Mouse (Mus musculus): ENCODE measurements at regions not wholly inside any gene's neighbourhood (a gene's known extent, or its start where the extent isn't known, plus 50 kb on each side); places are given as distances from the start of the nearest gene placed in this dataset.

GRCm38 (mm10) chr2:147647972-147648371, 286.2 kb downstream of the Pax1 start:
- Histone ChIP-seq H3K36me3 (no peaks in the 10 kb centered on the region), H3K9ac (no peak overlapping the region), H3K9me3 (no peaks in the 10 kb centered on the region), H3K4me1 (replicated peaks) (no peaks in the 10 kb centered on the region), H3K4me2 (replicated peaks) (no peak overlapping the region), H3K27me3 (replicated peaks) (no peaks in the 10 kb centered on the region), H3K27ac (no peak overlapping the region), H3K4me3 (replicated peaks) (no peak overlapping the region)
- ATAC-seq: no peak
- 72% methylated on average over 8 of the region's 8 CpGs for WGBS

- H3K27me3 ChIP-seq (replicated peaks): no peaks in the 10 kb centered on the region
- no peaks in the 10 kb centered on the region for H3K4me1 ChIP-seq (replicated peaks)
- WGBS: 72% methylated on average over 4 of the region's 4 CpGs
- no peak for ATAC-seq
- H3K36me3 ChIP-seq: no peaks in the 10 kb centered on the region
- no peaks in the 10 kb centered on the region for H3K9me3 ChIP-seq
- H3K4me2 ChIP-seq (replicated peaks): no peak overlapping the region
- no peak overlapping the region for H3K9ac ChIP-seq
- H3K27ac ChIP-seq: no peak overlapping the region
- no peak overlapping the region for H3K4me3 ChIP-seq (replicated peaks)
Observed at GRCm38 (mm10) chr2:147647506-147647905, 285.8 kb downstream of the Pax1 start.

- Histone ChIP-seq H3K9ac (no peak overlapping the region), H3K36me3 (no peaks in the 10 kb centered on the region), H3K4me2 (replicated peaks) (no peak overlapping the region), H3K4me3 (replicated peaks) (no peak overlapping the region), H3K4me1 (replicated peaks) (no peaks in the 10 kb centered on the region), H3K27me3 (replicated peaks) (no peaks in the 10 kb centered on the region), H3K9me3 (no peaks in the 10 kb centered on the region), H3K27ac (no peak overlapping the region)
- WGBS: 65% methylated on average over 1 of the region's 1 CpGs
- ATAC-seq: no peak
Observed at GRCm38 (mm10) chr2:147637882-147638281, 276.2 kb downstream of the Pax1 start.

GRCm38 (mm10) chr2:147632737-147633136, 271.0 kb downstream of the Pax1 start:
- Histone ChIP-seq H3K4me1 (replicated peaks) (no peaks in the 10 kb centered on the region), H3K4me3 (replicated peaks) (no peak overlapping the region), H3K27me3 (replicated peaks) (no peaks in the 10 kb centered on the region), H3K36me3 (no peaks in the 10 kb centered on the region), H3K9me3 (no peaks in the 10 kb centered on the region), H3K4me2 (replicated peaks) (no peak overlapping the region), H3K27ac (no peak overlapping the region), H3K9ac (no peak overlapping the region)
- no peak for ATAC-seq
- 63% methylated on average over 6 of the region's 6 CpGs for WGBS

GRCm38 (mm10) chr2:147629716-147630115, 268.0 kb downstream of the Pax1 start:
- H3K9ac ChIP-seq: no peak overlapping the region
- H3K27ac ChIP-seq: no peak overlapping the region
- H3K4me3 ChIP-seq (replicated peaks): no peak overlapping the region
- 86% methylated on average over 3 of the region's 3 CpGs for WGBS
- H3K4me2 ChIP-seq (replicated peaks): no peak overlapping the region
- ATAC-seq: no peak
- H3K9me3 ChIP-seq: no peaks in the 10 kb centered on the region
- no peaks in the 10 kb centered on the region for H3K36me3 ChIP-seq
- no peaks in the 10 kb centered on the region for H3K27me3 ChIP-seq (replicated peaks)
- H3K4me1 ChIP-seq (replicated peaks): no peaks in the 10 kb centered on the region

GRCm38 (mm10) chr2:147627096-147627495, 265.4 kb downstream of the Pax1 start:
- Histone ChIP-seq H3K27me3 (replicated peaks) (no peaks in the 10 kb centered on the region), H3K4me1 (replicated peaks) (no peaks in the 10 kb centered on the region), H3K9me3 (no peaks in the 10 kb centered on the region), H3K4me3 (replicated peaks) (no peak overlapping the region), H3K4me2 (replicated peaks) (no peak overlapping the region), H3K9ac (no peak overlapping the region), H3K27ac (no peak overlapping the region), H3K36me3 (no peaks in the 10 kb centered on the region)
- no peak for ATAC-seq
- 85% methylated on average over 5 of the region's 5 CpGs for WGBS

GRCm38 (mm10) chr2:147623116-147623515, 261.4 kb downstream of the Pax1 start:
- H3K9ac ChIP-seq: no peak overlapping the region
- ATAC-seq: no peak
- H3K9me3 ChIP-seq: no peaks in the 10 kb centered on the region
- no peaks in the 10 kb centered on the region for H3K27me3 ChIP-seq (replicated peaks)
- H3K4me1 ChIP-seq (replicated peaks): no peaks in the 10 kb centered on the region
- no peak overlapping the region for H3K27ac ChIP-seq
- H3K4me3 ChIP-seq (replicated peaks): no peak overlapping the region
- WGBS: 82% methylated on average over 4 of the region's 4 CpGs
- H3K4me2 ChIP-seq (replicated peaks): no peak overlapping the region
- H3K36me3 ChIP-seq: no peaks in the 10 kb centered on the region

GRCm38 (mm10) chr2:147617849-147618248, 256.1 kb downstream of the Pax1 start:
- no peaks in the 10 kb centered on the region for H3K4me1 ChIP-seq (replicated peaks)
- H3K4me3 ChIP-seq (replicated peaks): no peak overlapping the region
- H3K27ac ChIP-seq: no peak overlapping the region
- no peaks in the 10 kb centered on the region; the same call in 1 of the 2 replicates for H3K27me3 ChIP-seq (replicated peaks)
- ATAC-seq: no peak
- H3K9me3 ChIP-seq: no peaks in the 10 kb centered on the region
- H3K4me2 ChIP-seq (replicated peaks): no peak overlapping the region
- WGBS: 75% methylated on average over 10 of the region's 10 CpGs
- no peaks in the 10 kb centered on the region for H3K36me3 ChIP-seq
- no peak overlapping the region for H3K9ac ChIP-seq

GRCm38 (mm10) chr2:147610343-147610742, 248.6 kb downstream of the Pax1 start:
- no peaks in the 10 kb centered on the region for H3K27me3 ChIP-seq (replicated peaks)

GRCm38 (mm10) chr2:147601639-147602038, 239.9 kb downstream of the Pax1 start:
- Histone ChIP-seq H3K4me3 (replicated peaks) (no peak overlapping the region), H3K4me2 (replicated peaks) (no peak overlapping the region), H3K27ac (no peak overlapping the region), H3K9me3 (no peaks in the 10 kb centered on the region), H3K27me3 (replicated peaks) (no peaks in the 10 kb centered on the region), H3K36me3 (no peaks in the 10 kb centered on the region), H3K4me1 (replicated peaks) (no peaks in the 10 kb centered on the region), H3K9ac (no peak overlapping the region)
- 57% methylated on average over 2 of the region's 2 CpGs for WGBS
- no peak for ATAC-seq

More at GRCm38 (mm10) chr2:147610343-147610742, 248.6 kb downstream of the Pax1 start:
- Histone ChIP-seq H3K4me1 (replicated peaks) (no peaks in the 10 kb centered on the region), H3K9ac (no peak overlapping the region), H3K27ac (no peak overlapping the region), H3K36me3 (no peaks in the 10 kb centered on the region), H3K4me2 (replicated peaks) (no peak overlapping the region), H3K9me3 (no peaks in the 10 kb centered on the region), H3K4me3 (replicated peaks) (no peak overlapping the region)
- no peak for ATAC-seq

GRCm38 (mm10) chr2:147572413-147572812, 210.7 kb downstream of the Pax1 start:
- no peak overlapping the region for H3K4me2 ChIP-seq (replicated peaks)
- H3K9ac ChIP-seq: no peak overlapping the region
- H3K9me3 ChIP-seq: no peaks in the 10 kb centered on the region
- no peak overlapping the region for H3K4me3 ChIP-seq (replicated peaks)
- no peaks in the 10 kb centered on the region for H3K36me3 ChIP-seq
- 84% methylated on average over 1 of the region's 1 CpGs for WGBS
- no peaks in the 10 kb centered on the region for H3K27me3 ChIP-seq (replicated peaks)
- no peak overlapping the region for H3K27ac ChIP-seq
- H3K4me1 ChIP-seq (replicated peaks): no peaks in the 10 kb centered on the region
- ATAC-seq: no peak

GRCm38 (mm10) chr2:147561220-147561619, 199.5 kb downstream of the Pax1 start:
- Histone ChIP-seq H3K9me3 (no peaks in the 10 kb centered on the region), H3K4me3 (replicated peaks) (no peak overlapping the region), H3K4me2 (replicated peaks) (no peak overlapping the region), H3K4me1 (replicated peaks) (no peaks in the 10 kb centered on the region), H3K27me3 (replicated peaks) (no peaks in the 10 kb centered on the region), H3K36me3 (no peaks in the 10 kb centered on the region), H3K9ac (no peak overlapping the region), H3K27ac (no peak overlapping the region)
- 54% methylated on average over 7 of the region's 7 CpGs for WGBS
- ATAC-seq: no peak

GRCm38 (mm10) chr2:147560426-147561155, 198.9 kb downstream of the Pax1 start:
- H3K4me1 ChIP-seq (replicated peaks): no peaks in the 10 kb centered on the region
- no peak overlapping the region for H3K27ac ChIP-seq
- no peaks in the 10 kb centered on the region for H3K9me3 ChIP-seq
- WGBS: 64% methylated on average over 20 of the region's 20 CpGs
- no peak overlapping the region for H3K4me2 ChIP-seq (replicated peaks)
- no peak overlapping the region for H3K4me3 ChIP-seq (replicated peaks)
- no peaks in the 10 kb centered on the region for H3K27me3 ChIP-seq (replicated peaks)
- no peak for ATAC-seq
- H3K36me3 ChIP-seq: no peaks in the 10 kb centered on the region
- H3K9ac ChIP-seq: no peak overlapping the region
